Mouse (Mus musculus) c-Kit-positive CD71-negative TER-119-negative erythroid progenitor cells, embryonic 14.5 days (primary cell): ENCODE measurements at regions not wholly inside any gene's neighbourhood (a gene's known extent, or its start where the extent isn't known, plus 50 kb on each side); places are given as distances from the start of the nearest gene placed in this dataset.

Experiments
- DNase-seq: peaks from one replicate; pipeline ENCODE4 v3.0.0-alpha.2; 2013; ENCODE audit warnings: low read depth

GRCm38 (mm10) chrX:163302697-163303096, 246.8 kb downstream of the Grpr start:
- no peak for DNase-seq

GRCm38 (mm10) chrX:163301045-163301444, 248.4 kb downstream of the Grpr start:
- no peak for DNase-seq

GRCm38 (mm10) chrX:163296956-163297628, 252.4 kb downstream of the Grpr start:
- DNase-seq = no peak

GRCm38 (mm10) chrX:163261248-163261647, 288.2 kb downstream of the Grpr start:
- DNase-seq = no peak

GRCm38 (mm10) chrX:163253048-163253447, 288.6 kb upstream of the S100g start:
- DNase-seq = no peak

- DNase-seq = no peak
Observed at GRCm38 (mm10) chrX:163205260-163205659, 240.9 kb upstream of the S100g start.

GRCm38 (mm10) chrX:163203446-163203845, 239.0 kb upstream of the S100g start:
- no peak for DNase-seq

- peak; percentile 2 for DNase-seq
Observed at GRCm38 (mm10) chrX:163181588-163181987, 217.2 kb upstream of the S100g start.

GRCm38 (mm10) chrX:163164810-163165209, 200.4 kb upstream of the S100g start:
- no peak for DNase-seq

GRCm38 (mm10) chrX:163155251-163155650, 190.9 kb upstream of the S100g start:
- DNase-seq = no peak

- no peak for DNase-seq
Observed at GRCm38 (mm10) chrX:163151970-163152369, 187.6 kb upstream of the S100g start.

GRCm38 (mm10) chrX:163144475-163144874, 180.1 kb upstream of the S100g start:
- DNase-seq = no peak

- DNase-seq = no peak
Observed at GRCm38 (mm10) chrX:163139475-163139874, 175.1 kb upstream of the S100g start.

GRCm38 (mm10) chrX:163128626-163129025, 164.2 kb upstream of the S100g start:
- DNase-seq = no peak

GRCm38 (mm10) chrX:163117681-163118393, 153.4 kb upstream of the S100g start:
- DNase-seq = no peak

- DNase-seq = no peak
Observed at GRCm38 (mm10) chrX:163117237-163117636, 152.8 kb upstream of the S100g start.

- DNase-seq = no peak
Observed at GRCm38 (mm10) chrX:163095026-163095765, 130.8 kb upstream of the S100g start.
